Mouse (Mus musculus) inflammation-experienced regulatory T-cells, adult 6 months (primary cell): ENCODE data around the gene Zfp13. TPM values are rescaled to one million over a fixed set of nuclear protein-coding genes. Genes with fewer than 3 reads are reported as not detected.
"Not testable (repeated sequence)": the region's sequence is repeated elsewhere in the genome, so short reads cannot be mapped to it uniquely, and the experiment has no call there.

Experiments
- ATAC-seq: one replicate; pipeline ENCODE4 v1.8.0; 2017
- polyA plus RNA-seq, 3 experiments: library from polyadenylated mRNA; unstranded; fragments of 100-300 nt; shearing (Covaris generic); gene quantifications; one replicate each; pipeline ENCODE4 v1.2.1; 2017

Gene Zfp13
- polyA plus RNA-seq, 3 experiments from 2014 or later: 0.71 TPM; not detected in 2

DNA sequence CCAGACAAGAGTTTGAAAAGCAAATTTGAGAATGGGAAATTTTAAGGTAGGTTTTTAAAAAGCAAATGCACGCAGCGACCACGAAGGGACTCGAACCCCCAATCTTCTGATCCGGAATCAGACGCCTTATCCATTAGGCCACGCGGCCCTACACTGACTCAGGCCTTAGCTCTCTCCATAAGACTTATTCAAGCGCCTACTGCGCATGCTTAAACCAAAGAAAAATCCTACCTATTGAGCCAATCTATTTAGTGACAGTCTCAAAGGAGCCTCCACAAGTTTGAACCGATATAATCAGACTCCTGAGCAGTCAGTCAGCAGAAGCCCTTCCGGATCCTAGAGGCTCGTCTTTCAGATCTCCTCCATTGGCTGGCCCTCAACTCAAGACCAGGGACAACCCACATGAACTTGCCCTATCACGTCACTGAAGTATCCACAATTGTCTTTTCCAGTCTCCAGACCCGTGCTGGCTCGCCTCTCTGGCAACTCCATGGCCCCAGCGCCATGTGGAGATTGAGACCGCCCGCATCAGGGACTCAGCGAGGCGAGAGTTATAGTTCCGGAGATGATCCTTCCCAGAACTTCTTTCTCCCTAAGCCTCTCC lies 49.0 kb downstream of the Zfp13 start:
- peak; percentile 53 for ATAC-seq

DNA sequence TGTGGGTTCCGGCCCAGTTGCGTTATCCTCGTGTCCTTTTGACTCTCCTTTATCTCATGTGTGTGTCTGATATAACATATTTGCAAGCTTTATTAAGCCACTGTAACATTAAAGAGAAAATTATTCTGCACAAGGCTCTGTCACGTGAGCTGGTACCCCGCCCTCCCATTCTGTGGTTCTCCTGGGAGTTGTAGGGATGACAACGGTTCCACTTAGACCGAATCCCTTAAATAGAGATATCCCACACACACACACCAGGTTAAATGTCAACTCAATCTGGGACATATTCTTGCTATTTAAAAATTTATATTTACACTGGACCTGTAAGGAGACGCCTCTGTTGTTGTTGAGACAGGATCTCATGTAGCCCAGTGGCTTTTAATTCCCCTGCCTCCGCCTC lies 49.8 kb downstream of the Zfp13 start:
- no peak for ATAC-seq

DNA sequence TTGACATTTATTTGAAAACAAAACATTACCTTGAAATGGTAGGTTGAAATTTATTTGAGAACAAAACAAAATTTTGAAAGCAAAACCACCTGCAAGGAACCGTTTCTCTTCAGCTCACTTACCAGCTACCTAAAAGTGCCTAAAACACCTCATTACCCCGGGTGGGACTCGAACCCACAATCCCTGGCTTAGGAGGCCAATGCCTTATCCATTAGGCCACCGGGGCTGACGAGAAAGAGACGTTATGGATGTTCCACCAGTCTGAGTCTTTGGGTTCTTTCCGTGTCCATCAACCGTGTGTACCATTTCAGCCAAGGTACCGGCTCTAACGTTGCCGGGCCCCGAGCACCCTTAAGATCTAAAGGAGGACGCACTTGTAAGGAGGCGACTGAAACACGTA lies 50.7 kb downstream of the Zfp13 start:
- ATAC-seq: no peak

DNA sequence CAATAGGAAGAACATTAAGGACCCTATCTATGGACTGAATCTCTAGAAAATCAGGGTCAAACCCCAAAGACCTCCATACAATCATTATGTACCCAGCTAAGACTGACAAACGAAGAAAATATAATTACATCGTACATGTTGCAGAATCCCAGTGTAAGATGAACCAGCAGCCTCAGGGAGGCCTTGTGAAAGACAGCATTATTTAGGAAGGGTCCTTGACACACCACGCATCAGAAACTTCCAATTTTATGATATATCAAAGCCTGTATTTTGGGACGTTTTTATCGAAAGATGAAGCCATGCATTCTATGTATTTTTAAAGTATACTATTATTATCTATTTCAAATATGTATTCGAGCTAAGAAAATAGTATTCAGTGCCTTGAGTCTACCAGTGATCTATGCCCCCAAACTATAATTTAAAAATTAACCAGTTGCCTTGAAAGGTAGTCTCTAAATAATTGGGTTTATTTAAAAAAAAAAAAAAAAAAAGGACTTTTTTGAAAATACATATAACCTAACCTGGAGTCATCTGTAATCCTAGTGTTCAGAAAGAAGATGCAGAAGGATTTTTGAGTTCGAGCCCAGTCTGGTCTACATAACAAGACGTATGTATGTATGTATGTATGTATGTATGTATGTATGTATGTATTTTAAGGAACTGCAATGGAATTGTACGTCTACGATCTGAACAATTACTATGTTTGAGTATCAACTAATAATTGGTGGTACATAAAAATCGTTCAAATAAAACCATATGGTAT lies 51.4 kb downstream of the Zfp13 start:
- no peak for ATAC-seq

DNA sequence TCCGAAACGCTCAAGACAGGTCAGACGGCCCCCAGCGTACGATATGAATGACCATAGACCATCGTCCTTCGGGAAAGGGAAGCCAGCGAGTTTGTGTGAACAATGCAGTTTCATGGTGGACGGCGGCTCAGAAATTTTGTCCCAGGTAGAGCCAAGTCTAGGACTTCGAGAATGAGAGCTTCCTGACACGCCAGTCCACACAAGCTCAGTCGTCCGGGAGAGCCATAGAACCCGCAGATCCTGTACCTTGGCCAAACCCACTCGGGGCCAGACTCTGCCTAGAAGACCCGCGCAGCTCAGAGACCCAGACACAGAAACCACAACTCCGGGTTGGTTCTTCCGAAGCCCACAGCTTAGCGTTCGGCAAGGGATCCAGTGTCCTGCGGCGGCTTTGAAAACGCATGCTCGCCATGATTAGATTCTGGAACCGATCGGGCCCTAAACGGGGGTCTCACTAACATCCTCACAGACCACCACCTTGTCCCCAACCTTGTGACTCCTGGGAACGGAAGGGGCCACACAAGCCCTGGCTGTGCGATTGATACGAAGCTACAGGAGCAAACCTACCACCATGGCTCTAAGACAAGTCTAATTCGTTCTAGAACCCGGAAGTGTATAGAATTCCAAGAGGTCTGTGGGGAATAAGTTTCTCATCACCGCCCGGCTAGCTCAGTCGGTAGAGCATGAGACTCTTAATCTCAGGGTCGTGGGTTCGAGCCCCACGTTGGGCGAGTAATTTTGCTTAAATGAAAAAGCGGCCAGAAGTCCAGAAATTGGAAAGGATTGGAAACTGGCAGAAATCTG lies 52.4 kb downstream of the Zfp13 start:
- peak; percentile 38 for ATAC-seq

DNA sequence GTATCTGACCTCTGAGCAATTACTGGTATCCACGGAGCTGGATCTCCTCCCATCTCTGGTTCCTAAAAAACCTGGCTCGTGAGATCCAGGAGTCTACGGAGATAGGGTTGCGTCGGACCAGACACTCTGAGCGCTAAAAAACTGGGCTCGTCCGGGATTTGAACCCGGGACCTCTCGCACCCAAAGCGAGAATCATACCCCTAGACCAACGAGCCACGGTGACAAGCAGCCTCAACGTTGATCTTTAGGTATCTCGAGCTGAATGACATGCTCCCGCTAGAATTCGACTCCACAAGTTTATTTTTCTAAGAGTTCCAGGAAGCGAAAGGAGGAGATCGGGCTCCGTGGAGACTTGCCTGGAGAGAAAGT lies 53.0 kb downstream of the Zfp13 start:
- ATAC-seq: peak; percentile 24

DNA sequence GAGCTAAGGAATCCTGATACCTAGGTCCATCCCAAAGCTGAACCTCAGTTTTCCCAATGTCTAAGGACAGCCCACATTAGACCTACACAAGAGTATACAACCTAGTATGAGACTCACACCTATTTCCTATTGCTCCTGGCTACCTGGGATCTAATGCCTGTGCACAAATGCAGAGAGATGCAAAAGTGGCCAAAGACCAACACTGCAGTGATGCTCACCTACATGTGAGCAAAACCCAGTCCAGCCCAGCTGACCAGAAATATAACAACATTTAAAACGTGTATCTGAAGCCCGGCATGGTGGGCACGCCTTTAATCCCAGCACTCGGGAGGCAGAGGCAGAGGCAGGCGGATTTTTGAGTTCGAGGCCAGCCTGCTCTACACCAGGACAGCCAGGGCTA lies 53.4 kb downstream of the Zfp13 start:
- ATAC-seq: no peak

DNA sequence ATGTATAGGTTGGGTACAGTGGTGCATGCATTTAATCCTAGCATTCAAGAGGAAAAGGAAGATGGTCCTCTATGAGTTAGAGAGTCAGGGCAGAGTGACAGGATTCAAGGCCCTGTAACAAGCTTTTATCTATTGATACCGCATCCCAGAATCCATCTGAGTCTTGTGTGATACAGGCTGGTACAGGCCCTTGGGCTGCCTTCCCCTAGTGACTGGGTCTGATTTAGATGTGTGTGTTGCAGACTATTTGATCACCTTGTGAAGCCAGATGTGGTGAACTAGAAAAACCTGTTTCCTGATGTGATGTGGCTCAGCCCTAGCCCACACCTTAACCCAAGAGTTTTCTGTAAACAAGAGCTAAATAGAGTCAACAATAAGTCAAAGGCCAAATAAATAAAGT lies 54.5 kb downstream of the Zfp13 start:
- ATAC-seq: no peak

DNA sequence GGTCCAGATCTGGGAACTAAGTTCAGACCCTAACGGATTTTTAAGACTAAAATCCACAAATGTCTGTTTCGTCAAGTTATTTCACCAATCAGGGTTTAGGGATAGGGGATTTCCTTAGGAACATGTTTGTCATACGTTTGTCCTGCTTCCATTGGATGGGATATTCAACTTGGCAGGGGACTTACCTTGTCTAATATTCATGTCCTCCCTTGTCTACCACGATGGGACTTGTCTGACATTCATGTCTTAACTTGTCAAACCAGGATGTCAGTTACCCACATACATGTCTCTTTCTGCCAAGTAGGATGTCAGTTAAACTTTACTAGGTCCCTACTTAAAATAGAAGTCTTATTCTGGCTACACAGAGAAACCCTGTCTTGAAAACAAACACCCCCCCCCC lies 55.3 kb downstream of the Zfp13 start:
- no peak for ATAC-seq

DNA sequence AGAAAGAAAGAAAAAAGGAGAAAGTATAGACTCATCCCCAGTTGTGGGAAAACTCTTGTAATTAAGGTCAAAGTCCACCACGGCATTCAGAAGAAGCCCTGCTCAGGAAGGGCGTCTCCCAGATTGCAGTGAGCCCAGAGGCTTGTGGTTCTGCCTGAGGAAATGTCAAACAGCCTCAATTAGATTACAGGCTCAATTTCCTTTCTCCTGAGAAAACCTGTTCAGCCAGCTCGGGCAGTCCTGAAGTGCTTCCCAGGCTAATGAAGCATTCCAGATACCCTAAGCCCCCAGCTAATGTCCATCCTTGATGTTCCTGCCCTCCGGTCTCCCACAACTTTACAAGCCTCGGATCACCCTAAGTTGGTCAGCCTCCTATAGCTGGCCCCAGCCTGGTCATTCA lies 56.0 kb downstream of the Zfp13 start:
- no peak for ATAC-seq

DNA sequence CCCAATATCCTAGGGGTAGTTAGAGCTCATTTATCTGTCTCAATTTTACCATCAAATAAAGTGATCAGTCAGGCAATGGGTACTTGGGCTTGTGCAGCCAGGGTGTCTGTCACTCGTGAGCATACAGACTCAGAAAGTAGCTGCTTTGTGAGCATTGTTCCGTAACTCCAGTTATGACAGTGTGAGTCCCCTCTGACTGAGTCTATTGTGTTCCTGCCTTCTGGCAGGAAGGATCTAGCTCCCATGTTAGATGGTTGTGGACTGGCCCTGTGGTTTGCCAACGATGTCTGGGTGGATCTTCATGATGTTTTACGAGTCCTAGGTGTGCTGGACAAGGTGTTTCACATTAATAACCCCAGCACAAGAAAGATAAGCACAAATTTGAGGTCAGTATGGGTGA lies 56.5 kb downstream of the Zfp13 start:
- no peak for ATAC-seq

DNA sequence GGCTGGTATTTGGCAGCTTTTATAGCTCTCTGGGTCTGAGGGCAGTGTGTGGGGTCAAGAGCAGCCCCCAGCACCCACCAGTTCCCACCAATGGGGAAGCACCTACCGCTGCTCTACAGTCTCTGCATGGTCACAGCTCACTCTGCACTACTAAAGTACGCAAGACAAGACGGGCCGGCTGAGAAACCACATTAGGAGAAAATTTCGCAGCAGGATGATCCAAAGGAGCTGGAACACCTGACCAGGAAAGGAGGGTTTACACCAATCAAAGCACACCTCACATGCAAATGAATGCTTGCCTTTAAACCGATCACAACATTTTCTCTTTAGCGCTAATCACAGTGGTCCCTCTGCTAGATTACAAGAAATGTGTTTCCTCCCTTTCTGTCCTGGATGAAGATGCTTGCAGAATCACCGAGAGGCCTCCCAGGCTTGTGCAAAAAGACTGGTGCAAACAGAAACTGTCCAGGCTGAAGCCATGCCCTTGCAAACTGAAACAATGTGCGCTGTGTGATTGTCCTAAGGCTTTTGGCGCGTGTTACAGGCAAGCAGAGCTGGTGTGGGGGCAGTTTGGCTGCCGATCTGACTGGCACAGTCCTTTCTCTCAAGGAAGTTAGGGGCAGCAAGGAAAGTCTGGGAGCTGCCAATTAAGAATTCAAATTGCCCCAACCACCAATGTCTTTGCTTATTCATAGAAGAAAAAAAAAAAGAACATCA lies 57.1 kb downstream of the Zfp13 start:
- no peak for ATAC-seq

DNA sequence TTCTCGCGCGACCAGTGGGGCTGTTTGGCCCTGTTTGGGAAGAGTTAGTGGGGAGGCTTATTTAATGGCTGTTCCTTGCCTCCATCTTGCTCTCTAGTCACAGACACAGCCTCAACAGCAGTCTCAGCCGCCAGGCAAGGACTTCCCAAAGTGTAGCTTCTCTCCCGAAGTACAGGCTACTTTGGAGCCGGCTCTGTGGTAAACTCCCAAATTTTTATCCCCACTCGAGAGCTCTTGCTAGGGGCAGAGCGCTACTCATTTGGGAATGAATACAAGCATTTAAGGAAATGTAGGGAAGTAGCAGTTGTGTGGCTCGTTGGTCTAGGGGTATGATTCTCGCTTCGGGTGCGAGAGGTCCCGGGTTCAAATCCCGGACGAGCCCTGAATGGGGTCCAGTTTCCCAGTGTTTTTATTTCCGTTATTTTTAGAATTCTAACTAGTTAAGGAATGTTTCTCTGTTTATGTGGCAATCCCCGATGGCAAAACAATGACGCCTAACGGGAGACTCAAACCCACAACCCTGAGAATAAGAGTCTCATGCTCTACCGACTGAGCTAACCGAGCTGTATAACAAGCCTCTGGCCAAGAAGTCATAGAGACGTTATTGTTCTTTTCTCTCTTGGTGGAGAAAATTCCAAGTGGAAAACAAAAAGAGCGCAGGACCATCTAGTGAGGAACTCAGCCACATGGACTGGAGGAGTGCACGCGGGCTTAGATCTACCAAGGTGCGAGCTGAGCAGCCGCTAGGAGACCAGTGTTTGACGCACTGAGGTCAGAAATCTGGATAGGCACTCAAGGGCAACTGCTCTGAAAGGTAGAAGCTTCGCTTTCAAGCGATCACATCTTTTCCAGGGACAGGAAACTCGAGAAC lies 58.4 kb downstream of the Zfp13 start:
- no peak for ATAC-seq

DNA sequence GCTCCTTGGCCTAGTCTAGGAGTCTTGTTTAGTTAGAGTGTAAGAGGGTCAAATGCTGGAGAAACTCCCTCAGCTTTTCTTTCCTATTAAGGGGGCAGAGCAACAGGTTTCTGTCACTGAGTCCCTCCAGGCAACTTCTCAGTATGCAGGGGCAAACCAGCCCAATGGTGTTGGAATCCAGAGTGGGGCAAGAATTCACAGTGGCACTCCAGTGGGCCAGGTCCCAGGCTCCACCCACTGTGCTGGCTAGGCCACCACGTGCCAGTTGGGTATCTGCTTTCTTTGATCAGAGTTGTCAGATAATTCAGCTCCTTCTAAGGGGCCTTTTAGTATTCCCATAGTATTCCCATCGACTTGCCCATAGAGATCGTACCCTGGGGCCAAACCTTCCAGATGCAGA lies 59.2 kb downstream of the Zfp13 start:
- no peak for ATAC-seq

DNA sequence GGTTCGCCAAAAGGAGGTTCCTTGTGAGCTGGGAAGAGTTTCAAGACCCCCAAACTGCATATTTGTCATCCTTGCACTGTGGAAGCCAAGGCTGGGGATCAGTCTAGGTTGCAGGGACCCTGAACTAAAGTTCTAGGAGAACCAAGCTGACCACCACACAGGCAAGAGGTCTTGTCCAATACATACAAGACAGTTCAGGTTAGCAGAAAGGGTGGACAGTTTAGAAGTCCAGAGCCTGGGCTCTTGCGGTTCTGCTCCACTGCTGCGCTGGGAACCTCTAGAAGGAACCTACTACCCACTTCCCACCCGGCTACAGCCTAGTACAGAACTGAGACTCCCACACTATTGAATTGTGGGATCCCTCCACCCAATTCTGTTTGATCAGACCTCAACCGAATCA lies 59.7 kb downstream of the Zfp13 start:
- no peak for ATAC-seq

DNA sequence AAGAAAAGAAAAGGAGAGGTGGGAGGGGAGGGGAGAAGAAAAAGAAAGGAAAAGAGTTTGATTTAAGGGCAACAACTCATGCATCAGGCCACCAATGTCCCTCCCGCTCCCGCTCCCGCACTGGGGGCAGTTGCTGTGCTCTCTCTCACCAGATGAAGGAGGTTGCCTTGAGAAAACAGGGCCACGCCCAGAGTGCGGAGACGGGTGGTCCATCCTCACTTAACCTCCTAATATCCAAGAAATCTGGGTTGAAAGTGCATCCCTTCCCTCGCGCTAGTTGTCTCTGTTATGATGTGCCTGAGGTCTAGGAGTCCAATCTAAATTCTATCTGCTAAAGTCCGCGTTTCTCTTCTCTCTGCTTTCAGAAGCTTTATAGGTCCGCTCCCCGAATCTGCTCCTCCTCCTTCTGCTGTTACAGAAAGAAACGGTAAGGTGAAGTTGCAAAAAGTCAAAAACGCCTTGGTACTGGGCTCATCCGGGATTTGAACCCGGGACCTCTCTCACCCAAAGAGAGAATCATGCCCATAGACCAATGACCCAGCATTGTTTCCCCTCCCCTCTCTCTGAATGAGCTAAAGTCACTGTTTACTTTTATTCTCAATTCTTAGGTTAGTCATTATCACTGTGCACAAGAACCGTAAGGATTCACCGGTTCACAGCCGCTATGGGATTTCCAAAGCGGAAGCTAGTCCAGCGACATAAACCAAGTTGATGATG lies 60.8 kb downstream of the Zfp13 start:
- no peak for ATAC-seq

DNA sequence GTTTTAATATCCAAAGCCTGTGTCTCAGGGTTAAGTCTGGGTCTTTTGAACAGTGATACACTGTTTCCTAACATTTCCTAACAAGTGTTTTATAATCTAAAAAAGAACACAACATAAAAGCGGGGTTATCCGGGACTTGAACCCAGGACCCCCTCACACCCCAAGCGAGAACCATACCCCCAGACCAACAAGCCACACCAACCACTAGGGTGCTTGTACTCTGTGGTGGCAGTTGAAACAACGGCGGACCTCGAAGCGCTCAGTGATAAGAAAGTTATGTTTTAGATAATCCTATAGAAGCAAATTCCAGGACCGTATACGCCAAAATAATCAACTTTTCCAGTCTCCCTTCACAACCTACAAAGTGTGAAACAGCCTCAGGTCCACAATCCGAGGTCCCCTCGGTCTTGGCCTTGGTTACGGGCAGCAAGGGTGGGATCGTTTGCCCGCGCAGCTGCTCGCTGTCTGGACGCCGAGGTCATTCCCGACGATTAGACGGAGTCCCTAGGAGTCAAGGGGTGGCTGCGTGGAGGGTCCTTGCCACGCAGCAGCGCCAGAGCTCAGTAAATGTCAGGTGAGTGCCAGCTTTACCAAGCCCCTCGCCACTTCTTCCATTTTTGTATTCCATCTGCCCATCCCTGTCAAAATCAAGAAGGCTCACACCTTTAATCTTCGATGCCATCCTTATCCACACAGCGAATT lies 61.6 kb downstream of the Zfp13 start:
- ATAC-seq: no peak

DNA sequence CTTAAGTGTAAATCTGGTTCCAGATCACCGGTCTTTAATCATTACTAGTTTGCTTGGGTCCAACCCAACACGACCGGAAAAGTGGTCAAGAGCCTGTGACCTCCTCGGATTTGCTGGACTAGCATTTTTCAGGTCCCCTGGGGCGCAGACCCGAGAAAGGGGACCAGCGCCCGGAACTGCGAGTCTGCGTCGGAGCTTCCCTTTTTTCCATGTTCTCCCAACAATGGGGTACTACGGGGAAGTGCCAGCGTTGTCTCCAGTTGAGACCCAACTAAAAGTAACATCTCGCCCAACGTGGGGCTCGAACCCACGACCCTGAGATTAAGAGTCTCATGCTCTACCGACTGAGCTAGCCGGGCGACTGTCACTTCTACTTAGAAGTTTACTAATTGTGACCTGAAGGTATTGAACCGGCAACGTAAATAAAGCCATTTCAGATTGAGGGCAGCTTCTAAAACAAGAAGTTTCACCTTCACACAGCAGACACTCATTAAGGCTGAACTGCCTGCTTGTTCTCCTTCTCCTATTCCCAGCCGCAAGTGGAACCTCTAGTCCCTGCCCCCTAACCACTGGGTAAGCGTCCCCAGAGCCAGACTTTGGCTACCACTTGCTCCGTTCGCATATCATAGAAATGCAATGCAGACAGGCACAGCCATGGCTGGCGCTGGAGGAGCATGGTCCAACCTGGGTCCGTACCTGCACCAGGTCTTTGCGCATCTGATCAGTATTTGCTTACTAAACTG lies 64.1 kb downstream of the Zfp13 start:
- not testable (repeated sequence) for ATAC-seq

DNA sequence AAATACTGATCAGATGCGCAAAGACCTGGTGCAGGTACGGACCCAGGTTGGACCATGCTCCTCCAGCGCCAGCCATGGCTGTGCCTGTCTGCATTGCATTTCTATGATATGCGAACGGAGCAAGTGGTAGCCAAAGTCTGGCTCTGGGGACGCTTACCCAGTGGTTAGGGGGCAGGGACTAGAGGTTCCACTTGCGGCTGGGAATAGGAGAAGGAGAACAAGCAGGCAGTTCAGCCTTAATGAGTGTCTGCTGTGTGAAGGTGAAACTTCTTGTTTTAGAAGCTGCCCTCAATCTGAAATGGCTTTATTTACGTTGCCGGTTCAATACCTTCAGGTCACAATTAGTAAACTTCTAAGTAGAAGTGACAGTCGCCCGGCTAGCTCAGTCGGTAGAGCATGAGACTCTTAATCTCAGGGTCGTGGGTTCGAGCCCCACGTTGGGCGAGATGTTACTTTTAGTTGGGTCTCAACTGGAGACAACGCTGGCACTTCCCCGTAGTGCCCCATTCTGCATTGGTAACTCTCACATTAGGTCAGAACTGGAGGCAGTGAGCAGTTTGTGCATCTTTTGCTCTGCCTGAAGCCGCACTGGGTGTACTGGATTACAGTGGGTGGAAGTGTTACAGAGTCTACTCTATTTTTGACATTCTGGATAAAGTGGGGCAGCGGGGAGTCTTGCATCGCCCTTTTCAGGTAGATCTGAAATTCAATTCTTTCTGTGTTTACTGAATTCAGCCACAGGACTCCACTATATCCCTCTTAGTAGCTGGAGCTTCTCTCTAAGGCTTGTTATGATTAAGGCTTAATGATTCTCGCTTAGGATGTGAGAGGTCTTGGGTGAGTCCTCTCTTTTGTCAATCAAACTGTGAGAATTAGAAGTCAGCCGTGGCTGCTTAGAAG lies 65.4 kb downstream of the Zfp13 start:
- ATAC-seq: not testable (repeated sequence)
